Mouse (Mus musculus) testis, adult 2 months (tissue): Measurements from ENCODE around the gene Ermap. TPM values are rescaled to one million over a fixed set of nuclear protein-coding genes. Genes with fewer than 3 reads are reported as not detected.

Experiments used
- H3K27ac ChIP-seq: fragments of 200-500 bp; 2 replicates; pipeline ENCODE4 v1.5.1; 2012; ENCODE audit warnings: low read depth, low read length; ENCODE audit not compliant: control insufficient read depth, insufficient read depth
- H3K27me3 ChIP-seq: fragments of 200-500 bp; 2 replicates; pipeline ENCODE4 v1.6.1; 2012; ENCODE audit warnings: mild to moderate bottlenecking, low read length, moderate library complexity; ENCODE audit not compliant: control insufficient read depth, insufficient read depth
- H3K36me3 ChIP-seq: fragments of 200-500 bp; 2 replicates; pipeline ENCODE4 v1.6.1; 2012; ENCODE audit warnings: mild to moderate bottlenecking, low read length; ENCODE audit not compliant: control insufficient read depth, insufficient read depth
- H3K4me1 ChIP-seq: fragments of 200-500 bp; 2 replicates; pipeline ENCODE4 v1.6.1; 2012; ENCODE audit warnings: low read length; ENCODE audit not compliant: control insufficient read depth, insufficient read depth
- H3K4me3 ChIP-seq: fragments of 200-500 bp; 2 replicates; pipeline ENCODE4 v1.5.1; 2012; ENCODE audit warnings: low read depth, mild to moderate bottlenecking, low read length, moderate library complexity, mixed read lengths; ENCODE audit not compliant: control insufficient read depth
- CTCF ChIP-seq: fragments of 200-500 bp; IDR thresholded peaks from 2 replicates; pipeline ENCODE4 v1.5.1; 2012; ENCODE audit warnings: low read depth, mild to moderate bottlenecking, inconsistent platforms, low read length, moderate library complexity; ENCODE audit not compliant: control insufficient read depth, insufficient read depth, insufficient replicate concordance
- POLR2A ChIP-seq: fragments of 200-500 bp; IDR thresholded peaks from 2 replicates; pipeline ENCODE4 v1.6.1; 2012; ENCODE audit warnings: low read depth, mild to moderate bottlenecking, inconsistent platforms, low read length, moderate library complexity; ENCODE audit not compliant: control insufficient read depth
- polyA plus RNA-seq: library from polyadenylated mRNA; depleted of rRNA; stranded (reverse); fragments of >200 nt; gene quantifications from 2 replicates; pipeline ENCODE4 v1.2.3, GENCODE M21; 2012

Gene Ermap
- polyA plus RNA-seq, 1 experiment: 0.17 TPM

DNA sequence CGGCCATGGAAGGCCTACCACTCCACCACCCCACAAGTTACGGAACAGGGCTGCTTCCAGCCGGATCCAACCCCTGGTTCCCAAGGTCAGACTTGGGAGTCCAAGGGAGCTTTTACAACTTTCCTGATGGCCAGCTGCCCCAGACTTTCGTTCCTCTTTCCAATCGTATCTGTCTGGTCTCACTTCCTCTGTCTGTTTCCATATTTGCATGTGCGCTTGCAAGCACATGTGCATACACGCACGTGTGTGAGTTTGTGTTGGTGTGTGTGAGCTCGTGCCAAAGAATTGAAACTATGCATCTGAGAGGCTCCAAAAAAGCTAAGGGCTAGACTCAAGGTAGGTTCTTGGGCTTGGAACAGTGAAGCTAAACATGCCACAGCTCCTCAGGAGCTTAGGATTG lies 8.4 kb downstream of the Ermap start:
- Histone ChIP-seq H3K36me3 (no peaks in the 10 kb centered on the region), H3K27me3 (no peaks in the 10 kb centered on the region), H3K27ac (no peak overlapping the region), H3K4me1 (no peaks in the 10 kb centered on the region; the same call in 1 of the 2 replicates), H3K4me3 (no peak overlapping the region)
- TF ChIP-seq CTCF (no peak), POLR2A (no peak)

DNA sequence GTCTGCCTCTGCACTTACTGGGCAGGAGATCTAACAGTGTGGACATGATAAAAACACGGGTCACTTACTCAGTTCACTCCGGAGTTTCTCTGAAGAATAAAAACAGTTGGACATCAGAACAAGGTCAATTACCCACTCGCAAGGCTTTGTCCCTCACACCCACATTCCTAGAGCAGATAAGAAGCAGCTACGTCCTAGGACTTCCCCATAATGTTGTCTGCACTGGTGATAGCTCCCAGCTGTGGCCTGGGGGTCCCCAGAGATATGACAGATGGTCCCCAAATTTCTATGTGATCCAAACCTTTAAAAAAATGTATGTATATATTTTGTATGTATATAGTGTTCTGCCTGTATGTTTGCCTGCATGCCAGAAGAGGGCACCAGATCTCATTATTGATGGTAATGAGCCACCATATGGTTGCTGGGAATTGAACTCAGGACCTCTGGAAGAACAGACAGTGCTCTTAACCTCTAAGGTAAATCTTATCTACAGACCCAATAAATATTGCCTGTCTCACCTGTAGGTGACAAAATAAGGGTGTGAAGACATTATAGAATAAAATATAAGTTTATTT lies 9.6 kb downstream of the Ermap start:
- Histone ChIP-seq H3K36me3 (no peaks in the 10 kb centered on the region), H3K27me3 (no peaks in the 10 kb centered on the region), H3K4me3 (no peak overlapping the region), H3K27ac (no peak overlapping the region), H3K4me1 (no peaks in the 10 kb centered on the region; the same call in 1 of the 2 replicates)
- no peak for TF ChIP-seq POLR2A
- no peak for TF ChIP-seq CTCF

DNA sequence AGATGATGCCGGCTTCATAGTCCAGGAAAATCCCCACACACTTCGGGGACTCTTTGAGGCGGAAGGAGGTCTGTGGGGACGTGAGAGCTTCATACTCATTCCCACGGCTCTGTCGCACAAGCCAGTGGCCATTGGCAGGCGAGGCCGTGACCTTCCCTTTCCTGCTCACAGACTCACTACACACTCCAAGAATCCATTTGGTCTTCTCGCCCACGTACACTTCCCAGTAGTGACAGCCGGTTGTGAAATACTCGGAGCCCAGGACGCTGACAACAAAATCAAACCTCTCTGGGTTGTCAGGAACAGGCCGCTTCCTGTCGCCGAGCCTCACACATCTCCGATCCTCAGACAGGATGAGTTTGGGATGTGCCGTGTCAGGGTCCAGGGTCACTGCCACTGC lies 11.5 kb downstream of the Ermap start:
- H3K27ac ChIP-seq: peak overlapping the region; percentile 39; the same call in 1 of the 2 replicates
- no peak overlapping the region for H3K4me3 ChIP-seq
- no peak for TF ChIP-seq POLR2A
- TF ChIP-seq CTCF: no peak
- no peaks in the 10 kb centered on the region for H3K27me3 ChIP-seq
- H3K36me3 ChIP-seq: no peaks in the 10 kb centered on the region
- H3K4me1 ChIP-seq: peaks cover under 1% of the 10 kb centered on the region; the same call in 1 of the 2 replicates

DNA sequence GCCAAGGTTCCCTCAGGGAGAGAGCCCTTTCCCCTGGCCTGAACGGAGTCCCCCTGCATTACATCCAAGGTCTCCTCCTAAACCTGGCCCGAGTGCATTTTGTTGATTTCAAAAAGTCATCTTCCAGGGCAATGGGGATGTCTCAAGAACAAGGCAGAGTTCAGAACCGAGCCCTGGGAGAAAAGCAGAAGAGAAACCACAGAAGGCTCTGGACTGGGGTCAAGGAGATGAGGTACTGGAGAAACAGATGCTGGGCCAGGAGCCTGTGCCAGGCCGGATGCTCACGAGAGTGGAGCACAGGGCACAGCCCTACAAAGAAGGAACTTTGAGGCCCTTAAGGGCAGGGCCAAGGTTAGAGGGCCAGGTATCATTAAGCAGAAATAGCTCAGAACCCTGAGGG lies 12.1 kb downstream of the Ermap start:
- no peaks in the 10 kb centered on the region for H3K36me3 ChIP-seq
- TF ChIP-seq CTCF: no peak
- no peak for TF ChIP-seq POLR2A
- H3K27me3 ChIP-seq: no peaks in the 10 kb centered on the region

DNA sequence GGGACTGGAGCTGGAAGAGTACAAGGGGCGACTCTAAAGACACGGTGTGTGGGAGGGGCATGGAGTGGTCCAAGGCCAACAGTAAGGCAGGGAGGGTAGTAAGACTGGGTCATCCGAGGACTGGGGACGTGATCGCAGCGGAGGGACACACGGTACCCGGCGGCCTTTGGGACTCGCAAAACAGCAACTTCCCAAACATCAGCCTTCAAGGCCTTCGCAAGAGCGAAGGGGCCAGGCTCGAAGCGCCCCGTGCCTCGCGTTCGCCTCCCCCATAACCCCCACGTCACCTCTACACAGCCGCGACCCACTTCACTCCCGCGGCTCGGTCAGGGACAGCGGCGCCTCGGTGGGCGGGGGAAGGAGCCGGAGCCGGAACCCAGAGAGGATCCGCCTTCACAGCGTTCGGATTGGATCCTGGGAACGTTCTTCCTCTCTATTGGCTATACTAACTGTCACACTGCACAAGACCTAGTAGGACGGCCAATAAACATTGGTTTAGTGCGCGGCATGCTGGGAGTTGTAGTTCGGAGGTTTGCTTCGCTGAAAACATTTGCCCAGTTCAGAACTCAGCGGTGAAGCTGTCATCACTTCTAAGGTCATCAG lies 15.9 kb downstream of the Ermap start, which contains the start of gene Zfp691:
Gene Zfp691, minus strand, starts transcription at position 345 of the 603 bp plus-strand sequence.
- H3K4me1 ChIP-seq: peaks cover 4% of the 10 kb centered on the region; the same call in 1 of the 2 replicates
- no peaks in the 10 kb centered on the region for H3K27me3 ChIP-seq
- H3K36me3 ChIP-seq: no peaks in the 10 kb centered on the region
- H3K27ac ChIP-seq: peak within 1 kb of the TSS; percentile 69
- TF ChIP-seq CTCF: no peak
- TF ChIP-seq POLR2A: peak; percentile 64; the same call in 1 of the 2 replicates
- H3K4me3 ChIP-seq: peak within 1 kb of the TSS; percentile 95

More for the DNA sequence above, 12.1 kb downstream of the Ermap start:
- no peak overlapping the region for H3K27ac ChIP-seq
- peaks cover 4% of the 10 kb centered on the region; the same call in 1 of the 2 replicates for H3K4me1 ChIP-seq
- no peak overlapping the region for H3K4me3 ChIP-seq

DNA sequence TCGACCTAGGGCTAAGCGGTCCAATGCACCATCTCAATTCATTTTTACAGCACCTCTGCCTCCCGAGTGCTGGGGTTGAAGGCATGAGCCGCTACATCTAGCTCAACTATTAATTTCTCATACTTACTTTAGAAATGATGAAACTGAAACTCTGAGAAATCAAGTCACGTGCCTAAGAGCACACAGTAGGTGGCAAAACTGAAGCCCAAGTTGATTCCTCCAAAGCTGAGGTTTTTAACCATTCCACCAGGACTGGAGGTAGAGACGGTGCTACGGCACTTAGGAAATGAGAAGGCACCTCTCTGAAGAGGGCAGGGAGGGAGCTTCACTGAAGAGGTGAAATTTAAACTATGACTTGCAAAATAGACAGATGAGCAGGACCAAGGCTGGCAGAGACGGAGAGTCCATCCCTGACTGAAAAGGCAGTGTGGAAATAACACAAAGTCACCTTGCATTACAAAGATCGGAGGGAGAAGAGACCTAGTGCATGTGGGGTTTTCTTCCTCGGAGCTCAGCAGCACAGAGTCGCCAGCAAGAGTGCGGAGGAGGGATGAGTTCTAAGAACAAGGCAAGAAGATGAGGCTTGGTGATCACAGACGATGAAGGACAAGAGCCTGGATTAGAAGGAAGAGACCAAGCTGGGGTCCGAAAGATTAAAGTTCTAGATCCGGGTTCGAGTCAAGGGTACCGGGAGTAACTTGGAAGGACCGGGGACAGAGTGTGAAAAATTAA lies 16.7 kb downstream of the Ermap start:
- H3K27me3 ChIP-seq: no peaks in the 10 kb centered on the region
- H3K27ac ChIP-seq: peak overlapping the region; percentile 30; the same call in 1 of the 2 replicates
- TF ChIP-seq CTCF (no peak), POLR2A (no peak)
- peak overlapping the region; percentile 95 for H3K4me3 ChIP-seq
- H3K4me1 ChIP-seq: peaks cover 4% of the 10 kb centered on the region; the same call in 1 of the 2 replicates
- no peaks in the 10 kb centered on the region for H3K36me3 ChIP-seq

DNA sequence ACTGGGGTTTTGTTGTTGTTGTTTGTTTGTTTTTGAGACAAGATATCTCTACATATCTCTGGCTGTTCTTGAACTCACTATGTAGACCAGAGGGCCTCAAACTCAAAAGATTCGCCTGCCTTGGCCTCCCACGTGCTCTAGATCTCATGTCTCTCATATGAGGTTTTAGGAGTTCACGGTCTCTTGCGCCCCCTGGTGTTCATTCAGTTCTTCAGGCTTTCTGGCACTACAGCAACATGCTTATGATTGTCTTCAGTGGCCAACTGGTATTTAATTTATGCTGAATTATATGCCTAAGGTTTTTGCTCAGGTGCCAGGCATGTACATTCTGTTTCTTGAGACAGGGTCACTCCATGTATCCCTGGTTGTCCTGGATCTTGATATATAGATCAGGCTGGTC lies 22.1 kb downstream of the Ermap start:
- H3K4me1 ChIP-seq: no peaks in the 10 kb centered on the region; the same call in 1 of the 2 replicates
- no peaks in the 10 kb centered on the region for H3K36me3 ChIP-seq

More for the DNA sequence above, 22.1 kb downstream of the Ermap start:
- Histone ChIP-seq H3K27ac (no peak overlapping the region), H3K27me3 (no peaks in the 10 kb centered on the region), H3K4me3 (no peak overlapping the region)
- TF ChIP-seq POLR2A (no peak), CTCF (peak; percentile 25; the same call in 1 of the 2 replicates)
